Mouse (Mus musculus) neural tube, embryonic 13.5 days (tissue): ENCODE data around the gene Srp9. TPM values are rescaled to one million over a fixed set of nuclear protein-coding genes. Genes with fewer than 3 reads are reported as not detected.
A peak's percentile ranks its signal among the peaks of the same experiment; 100 is the strongest.

ENCODE experiments used
- ATAC-seq: fragments of 200-750 bp; cut with Nextera tagmentation; 2 replicates; pipeline ENCODE4 v1.8.0; 2017; ENCODE audit warnings: low read depth, mild to moderate bottlenecking, moderate TSS enrichment, moderate library complexity
- H3K27ac ChIP-seq: fragments of 300-500 bp; sonication (generic); replicated peaks from 2 replicates; pipeline ENCODE4 v1.5.1; 2015; ENCODE audit warnings: moderate library complexity, mild to moderate bottlenecking, inconsistent platforms
- H3K27me3 ChIP-seq: fragments of 300-500 bp; sonication (generic); 2 replicates; pipeline ENCODE4 v1.6.1; 2015; ENCODE audit warnings: mild to moderate bottlenecking, inconsistent platforms
- H3K36me3 ChIP-seq: fragments of 300-500 bp; sonication (generic); 2 replicates; pipeline ENCODE4 v1.6.1; 2015; ENCODE audit warnings: mild to moderate bottlenecking, inconsistent platforms
- H3K4me1 ChIP-seq: fragments of 300-500 bp; sonication (generic); replicated peaks from 2 replicates; pipeline ENCODE4 v1.6.1; 2015; ENCODE audit warnings: inconsistent platforms
- H3K4me2 ChIP-seq: fragments of 300-500 bp; sonication (generic); 2 replicates; pipeline ENCODE4 v1.6.1; 2015; ENCODE audit warnings: inconsistent platforms, mild to moderate bottlenecking, moderate library complexity
- H3K4me3 ChIP-seq: fragments of 300-500 bp; sonication (generic); 2 replicates; pipeline ENCODE4 v1.5.1; 2015; ENCODE audit warnings: mild to moderate bottlenecking, inconsistent platforms
- H3K9ac ChIP-seq: fragments of 300-500 bp; sonication (generic); 2 replicates; pipeline ENCODE4 v1.6.1; 2015; ENCODE audit warnings: moderate library complexity, mild to moderate bottlenecking, inconsistent platforms
- H3K9me3 ChIP-seq: fragments of 300-500 bp; sonication (generic); 2 replicates; pipeline ENCODE4 v1.6.1; 2016; ENCODE audit warnings: inconsistent platforms
- WGBS: fragments of 180-500 bp; shearing (Covaris S2); methylation state at CpG from one replicate; pipeline ENCODE4 v1.1.7; 2015; 5-methylcytosine and 5-hydroxymethylcytosine counted together
- polyA plus RNA-seq: library from polyadenylated mRNA; unstranded; fragments of >200 nt; fragmentation: Nextera tagmentation; extraction: Ambion mirVana; gene quantifications from 2 replicates; pipeline ENCODE4 v1.2.1, GENCODE M21; 2015

Srp9 gene
- polyA plus RNA-seq: 139 and 143 TPM in 2 replicates

- H3K27ac ChIP-seq: peak within 1 kb of the TSS; percentile 86
- H3K9me3 ChIP-seq: no peaks in the 10 kb centered on the region
- peak; percentile 98 for ATAC-seq
- H3K4me3 ChIP-seq: peak within 1 kb of the TSS; percentile 86
- WGBS: under 1% methylated on average over 37 of the region's 37 CpGs
- no peaks in the 10 kb centered on the region for H3K27me3 ChIP-seq
- peak within 1 kb of the TSS; percentile 82 for H3K9ac ChIP-seq
- peaks cover 25% of the 10 kb centered on the region for H3K4me1 ChIP-seq
- peak within 1 kb of the TSS; percentile 78 for H3K4me2 ChIP-seq
- H3K36me3 ChIP-seq: peaks cover 11% of the 10 kb centered on the region
Observed at GRCm38 (mm10) chr1:182124506-182124905, at the start of gene Srp9. TSS of gene Srp9 (plus strand) at chr1:182124737.

DNA sequence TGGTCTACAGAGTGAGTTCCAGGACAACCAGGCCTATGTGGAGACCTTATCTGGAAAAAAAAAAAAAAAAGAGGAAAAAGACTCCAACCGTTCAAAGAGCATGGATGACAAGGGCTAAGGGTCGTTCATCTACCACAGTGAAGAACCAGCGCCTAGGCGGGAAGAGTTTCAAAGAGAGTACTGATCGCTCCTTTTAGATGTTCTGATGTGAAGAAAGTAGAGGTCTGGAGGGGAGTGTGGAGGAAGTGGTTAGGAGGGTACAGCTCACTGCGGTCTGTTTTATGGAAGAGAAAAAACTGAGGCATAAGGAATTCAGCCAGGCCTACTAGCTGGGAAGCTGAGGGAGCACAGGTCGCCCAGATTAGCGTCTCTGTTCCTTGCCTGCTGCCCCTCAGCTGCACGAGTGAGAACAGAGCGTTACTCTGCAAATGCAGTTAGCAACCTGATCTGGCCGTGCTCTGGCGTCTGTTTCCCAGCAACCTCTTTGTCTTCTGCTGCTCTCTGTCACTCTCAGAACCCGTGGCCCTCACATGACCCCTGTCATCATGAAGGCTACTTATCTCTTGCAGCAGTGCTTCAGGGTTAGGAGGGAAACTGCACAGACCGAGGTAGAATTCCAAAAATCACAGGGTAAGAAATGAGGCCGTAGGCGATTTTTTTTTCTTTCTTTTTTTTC lies 42.7 kb upstream of the Srp9 start:
- Histone ChIP-seq H3K9me3 (peaks cover 4% of the 10 kb centered on the region; the same call in 1 of the 2 replicates), H3K27ac (peak overlapping the region; percentile 66), H3K36me3 (no peaks in the 10 kb centered on the region), H3K4me1 (peaks cover 19% of the 10 kb centered on the region), H3K9ac (no peak overlapping the region), H3K27me3 (no peaks in the 10 kb centered on the region), H3K4me3 (no peak overlapping the region), H3K4me2 (peak overlapping the region; percentile 33)
- WGBS: 21% methylated on average over 16 of the region's 16 CpGs
- no peak for ATAC-seq

DNA sequence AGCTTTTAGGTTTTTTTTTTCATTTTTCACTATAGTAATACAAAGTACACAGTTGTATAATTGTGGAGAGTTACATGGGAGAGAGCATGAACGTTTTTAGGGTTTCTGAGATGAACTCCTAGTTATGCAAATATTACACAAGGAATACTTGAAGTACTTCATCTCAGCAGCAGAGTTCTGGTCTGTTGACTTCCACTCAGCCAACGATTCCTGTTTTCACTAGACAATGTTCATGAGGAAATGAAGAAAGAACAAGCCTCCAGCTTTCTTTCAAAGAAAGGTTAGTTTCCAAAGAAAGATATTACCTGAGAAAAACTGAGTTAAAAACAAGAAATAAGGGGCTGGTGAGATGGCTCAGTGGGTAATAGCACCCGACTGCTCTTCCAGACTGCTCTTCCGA lies 41.1 kb upstream of the Srp9 start:
- 84% methylated on average over 4 of the region's 4 CpGs for WGBS
- Histone ChIP-seq H3K4me1 (peaks cover 34% of the 10 kb centered on the region), H3K4me3 (no peak overlapping the region), H3K27me3 (no peaks in the 10 kb centered on the region), H3K9me3 (no peaks in the 10 kb centered on the region; the same call in 1 of the 2 replicates), H3K27ac (no peak overlapping the region), H3K4me2 (no peak overlapping the region), H3K36me3 (no peaks in the 10 kb centered on the region), H3K9ac (no peak overlapping the region)
- ATAC-seq: no peak

- Histone ChIP-seq H3K9me3 (no peaks in the 10 kb centered on the region), H3K27me3 (no peaks in the 10 kb centered on the region), H3K4me1 (peaks cover 65% of the 10 kb centered on the region), H3K27ac (peak overlapping the region; percentile 56), H3K4me3 (no peak overlapping the region), H3K9ac (no peak overlapping the region), H3K36me3 (no peaks in the 10 kb centered on the region), H3K4me2 (no peak overlapping the region)
- peak; percentile 24 for ATAC-seq
- 25% methylated on average over 7 of the region's 7 CpGs for WGBS
Observed at GRCm38 (mm10) chr1:182086759-182087158, 37.8 kb upstream of the Srp9 start.

DNA sequence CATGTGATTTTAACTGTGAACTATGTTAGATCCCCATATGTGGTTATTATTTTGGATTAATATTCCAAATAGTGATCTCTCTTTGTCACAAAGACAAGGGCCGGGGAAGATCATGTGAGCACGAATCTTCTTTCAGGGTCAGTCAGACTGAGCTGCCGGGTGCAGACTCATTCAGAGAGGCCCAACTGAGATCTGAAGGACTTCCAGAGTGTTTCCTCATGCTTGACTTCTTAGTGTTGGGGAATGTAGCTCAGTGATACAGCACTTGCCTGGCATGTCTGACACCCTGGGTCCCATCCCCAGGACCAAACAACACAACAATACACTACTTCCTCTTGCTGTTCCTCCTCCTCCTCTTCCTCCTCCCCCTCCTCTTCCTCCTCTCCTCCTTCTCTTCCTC lies 37.2 kb upstream of the Srp9 start:
- no peaks in the 10 kb centered on the region for H3K36me3 ChIP-seq
- no peak overlapping the region for H3K4me2 ChIP-seq
- no peak for ATAC-seq
- H3K27ac ChIP-seq: 0 out of 2 replicates have a peak overlapping the region, but pooled peaks have one; percentile 56
- H3K9ac ChIP-seq: no peak overlapping the region
- H3K9me3 ChIP-seq: no peaks in the 10 kb centered on the region
- no peak overlapping the region for H3K4me3 ChIP-seq
- no peaks in the 10 kb centered on the region for H3K27me3 ChIP-seq
- H3K4me1 ChIP-seq: peaks cover 65% of the 10 kb centered on the region
- WGBS: 86% methylated on average over 3 of the region's 3 CpGs

GRCm38 (mm10) chr1:182087753-182088633 lies 36.5 kb upstream of the Srp9 start:
- H3K4me1 ChIP-seq: peaks cover 65% of the 10 kb centered on the region
- 87% methylated on average over 14 of the region's 14 CpGs for WGBS

DNA sequence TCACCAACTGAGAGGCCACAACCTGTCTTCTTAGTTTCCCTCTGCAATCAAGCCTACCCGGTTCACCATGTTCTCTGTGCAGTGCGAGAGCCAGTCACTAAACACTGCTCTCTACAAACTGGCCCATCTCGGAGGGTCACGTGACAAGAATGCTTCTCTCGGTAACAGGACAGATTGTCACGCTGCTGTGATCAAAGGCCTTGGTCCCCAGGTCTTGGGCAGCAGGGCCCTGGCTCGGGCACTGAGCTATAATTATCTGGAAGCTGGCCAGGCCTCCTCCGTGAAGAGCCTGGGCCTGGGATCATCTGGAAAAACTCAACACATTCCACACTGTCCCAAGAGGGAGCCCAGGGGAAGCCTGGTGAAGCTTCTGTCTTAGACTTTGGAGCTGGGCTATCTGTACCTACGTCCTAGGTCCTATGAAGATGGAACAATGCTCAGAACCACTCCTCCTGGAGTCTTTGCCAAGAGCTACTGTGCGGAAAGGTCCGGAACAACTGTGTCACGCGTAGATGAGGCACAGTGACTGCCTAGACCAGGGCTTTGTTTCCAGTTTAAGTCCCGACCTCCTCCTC lies 35.6 kb upstream of the Srp9 start:
- Histone ChIP-seq H3K9me3 (no peaks in the 10 kb centered on the region), H3K27me3 (no peaks in the 10 kb centered on the region), H3K4me3 (no peak overlapping the region), H3K27ac (peak overlapping the region; percentile 78), H3K4me1 (peaks cover 65% of the 10 kb centered on the region), H3K4me2 (no peak overlapping the region), H3K9ac (no peak overlapping the region), H3K36me3 (no peaks in the 10 kb centered on the region)
- ATAC-seq: no peak
- WGBS: 47% methylated on average over 14 of the region's 14 CpGs

More at GRCm38 (mm10) chr1:182087753-182088633, 36.5 kb upstream of the Srp9 start:
- no peaks in the 10 kb centered on the region for H3K27me3 ChIP-seq
- H3K4me3 ChIP-seq: no peak overlapping the region
- no peak overlapping the region for H3K9ac ChIP-seq
- no peak overlapping the region for H3K4me2 ChIP-seq
- no peak overlapping the region for H3K27ac ChIP-seq
- ATAC-seq: no peak
- H3K9me3 ChIP-seq: no peaks in the 10 kb centered on the region
- H3K36me3 ChIP-seq: no peaks in the 10 kb centered on the region

DNA sequence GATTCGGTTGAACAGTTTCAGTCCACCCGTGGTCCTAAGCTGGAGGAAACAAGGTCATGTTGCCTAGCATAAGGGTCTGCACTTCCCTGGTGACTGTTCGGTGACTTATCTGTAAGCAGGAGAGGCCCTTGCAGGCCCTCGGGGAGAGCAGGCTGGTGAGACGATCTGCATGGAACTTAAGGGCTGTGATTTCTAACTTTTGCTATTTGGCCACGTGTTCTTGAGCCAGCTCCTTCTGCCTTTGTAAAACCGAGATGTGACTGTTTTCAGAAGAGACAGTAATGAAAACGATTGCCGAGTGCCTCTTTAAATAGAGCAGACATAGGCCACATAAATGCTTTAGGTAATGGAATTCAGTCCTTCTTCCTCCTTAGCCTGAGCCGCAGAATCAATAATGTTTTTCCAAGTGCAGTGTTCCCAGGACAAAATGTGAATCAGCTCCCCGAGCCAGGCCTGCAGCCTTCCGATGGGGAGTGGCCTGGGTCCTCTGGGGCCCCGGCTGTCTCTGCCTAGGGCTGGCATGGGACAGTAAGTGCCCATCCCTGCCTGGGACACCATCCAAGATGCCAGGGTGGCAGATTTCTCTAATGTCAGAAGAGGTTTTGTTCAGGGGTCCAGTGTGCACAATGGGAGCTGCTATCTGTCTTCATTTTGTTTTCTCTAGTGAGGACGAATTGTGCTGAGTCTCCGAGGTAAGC lies 34.8 kb upstream of the Srp9 start:
- no peaks in the 10 kb centered on the region for H3K27me3 ChIP-seq
- H3K36me3 ChIP-seq: no peaks in the 10 kb centered on the region
- no peaks in the 10 kb centered on the region for H3K9me3 ChIP-seq
- WGBS: 38% methylated on average over 15 of the region's 15 CpGs
- H3K4me1 ChIP-seq: peaks cover 70% of the 10 kb centered on the region
- no peak overlapping the region for H3K4me3 ChIP-seq
- peak; percentile 70 for ATAC-seq
- H3K27ac ChIP-seq: peak overlapping the region; percentile 78
- no peak overlapping the region for H3K4me2 ChIP-seq
- peak overlapping the region; percentile 52 for H3K9ac ChIP-seq

GRCm38 (mm10) chr1:182090298-182090677 lies 34.2 kb upstream of the Srp9 start:
- peaks cover 75% of the 10 kb centered on the region for H3K4me1 ChIP-seq
- H3K4me2 ChIP-seq: peak overlapping the region; percentile 15; the same call in 1 of the 2 replicates
- peak overlapping the region; percentile 52 for H3K9ac ChIP-seq
- WGBS: 20% methylated on average over 5 of the region's 5 CpGs
- no peaks in the 10 kb centered on the region for H3K36me3 ChIP-seq
- ATAC-seq: peak; percentile 51
- H3K27ac ChIP-seq: peak overlapping the region; percentile 78
- no peak overlapping the region for H3K4me3 ChIP-seq
- H3K27me3 ChIP-seq: no peaks in the 10 kb centered on the region
- no peaks in the 10 kb centered on the region for H3K9me3 ChIP-seq

DNA sequence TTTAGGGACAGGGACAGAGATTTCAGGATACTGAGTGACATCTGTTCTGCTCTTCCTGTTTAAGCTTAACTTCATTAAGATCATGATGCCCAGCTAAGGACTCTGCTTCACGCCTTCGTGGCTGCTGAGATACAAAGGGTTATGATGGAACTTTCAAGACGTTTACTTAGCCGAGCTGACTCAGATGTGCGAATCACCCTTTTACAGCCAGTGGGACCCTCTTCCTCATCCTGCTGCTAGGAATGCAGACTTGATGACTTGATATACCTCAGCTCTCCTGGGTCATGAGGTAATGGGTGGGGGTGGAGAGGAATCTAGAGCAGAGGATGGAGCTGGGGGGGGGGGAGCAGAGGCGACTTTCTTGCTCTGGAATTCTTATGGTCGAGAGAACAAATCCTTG lies 33.3 kb upstream of the Srp9 start:
- Histone ChIP-seq H3K27me3 (no peaks in the 10 kb centered on the region), H3K36me3 (no peaks in the 10 kb centered on the region), H3K4me1 (peaks cover 78% of the 10 kb centered on the region), H3K4me3 (no peak overlapping the region), H3K4me2 (no peak overlapping the region), H3K27ac (peak overlapping the region; percentile 78; the same call in 1 of the 2 replicates), H3K9ac (no peak overlapping the region), H3K9me3 (no peaks in the 10 kb centered on the region)
- 44% methylated on average over 7 of the region's 7 CpGs for WGBS
- no peak for ATAC-seq

- H3K9me3 ChIP-seq: no peaks in the 10 kb centered on the region
- H3K9ac ChIP-seq: no peak overlapping the region
- no peak overlapping the region for H3K4me3 ChIP-seq
- WGBS: 84% methylated on average over 13 of the region's 13 CpGs
- H3K4me2 ChIP-seq: no peak overlapping the region
- no peak for ATAC-seq
- 0 out of 2 replicates have a peak overlapping the region, but pooled peaks have one; percentile 23 for H3K27ac ChIP-seq
- H3K4me1 ChIP-seq: peaks cover 72% of the 10 kb centered on the region
- no peaks in the 10 kb centered on the region for H3K27me3 ChIP-seq
- no peaks in the 10 kb centered on the region for H3K36me3 ChIP-seq
Observed at GRCm38 (mm10) chr1:182091746-182092412, 32.7 kb upstream of the Srp9 start.
